Mouse (Mus musculus): ENCODE measurements around the gene Dsn1.

Dsn1 gene

DNA sequence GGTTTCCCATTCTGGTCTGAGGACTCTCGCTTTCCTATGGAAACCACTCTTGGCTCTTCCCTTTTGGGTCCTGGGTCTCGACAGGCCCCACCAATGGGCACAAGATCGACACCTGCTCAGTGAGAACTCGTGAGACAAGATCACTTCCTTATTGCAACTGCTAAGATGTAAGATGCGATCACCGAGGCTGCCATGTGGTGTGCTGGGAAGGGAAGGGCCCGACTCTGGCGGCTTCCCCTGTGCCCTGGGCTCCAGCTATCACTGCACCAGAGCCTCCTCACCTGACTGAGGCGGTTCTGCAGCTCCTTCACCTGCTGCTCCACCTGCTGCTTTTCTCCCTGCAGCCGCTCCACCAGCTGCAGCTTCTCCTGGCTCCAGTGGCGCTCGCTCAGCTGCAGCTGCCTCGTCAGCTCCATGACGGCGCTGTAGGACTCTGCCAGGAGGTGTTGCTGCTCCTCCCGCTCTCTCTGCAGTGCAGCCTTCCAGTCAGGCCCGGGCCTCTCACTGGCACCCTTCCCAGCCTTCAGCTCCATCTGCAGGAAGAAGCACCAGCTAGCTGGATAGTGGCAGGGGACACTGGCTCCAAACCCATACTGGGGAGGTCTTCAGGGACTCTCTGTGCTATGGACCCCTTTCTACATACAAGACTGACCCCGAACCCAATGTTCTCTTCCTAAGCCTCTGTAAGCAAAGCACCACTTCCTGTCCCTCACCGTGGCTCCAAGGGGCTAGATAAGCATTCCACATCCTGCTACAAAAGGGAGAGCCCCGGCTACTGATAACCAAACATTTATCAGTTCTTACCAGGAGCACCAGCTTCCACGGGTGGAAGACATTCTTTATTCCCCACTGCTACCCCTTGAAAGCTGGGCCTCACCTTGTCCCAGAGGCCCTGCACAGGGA, 20.4 kb upstream of the Dsn1 start:
- in situ Hi-C loops (cut with MboI, MseI) = no loop called here

DNA sequence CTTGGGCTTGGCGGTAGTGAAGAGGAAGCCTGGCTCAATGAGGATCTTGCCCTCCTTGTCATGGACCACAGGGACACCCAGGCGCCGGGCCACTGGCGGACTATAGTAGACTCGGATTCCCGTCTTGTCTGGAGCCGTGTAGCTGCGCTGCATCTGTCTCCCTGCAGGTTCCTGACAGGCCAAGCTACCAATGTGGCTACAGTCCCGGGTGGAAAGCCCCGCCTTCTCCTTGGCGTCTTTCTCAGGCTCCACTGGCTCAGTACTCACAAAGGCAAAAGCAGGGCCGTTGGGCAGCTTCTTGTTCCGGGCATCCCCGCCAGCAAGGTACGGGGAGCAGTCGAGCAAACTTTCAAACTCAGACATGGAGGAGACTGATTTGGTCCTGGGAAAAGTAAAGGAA, 14.2 kb upstream of the Dsn1 start:
- in situ Hi-C loops (cut with MboI, MseI) = no loop called here

- in situ Hi-C loops (cut with MboI, MseI) = no loop called here
Measured at GRCm38 (mm10) chr2:157019228-157019627, 12.3 kb upstream of the Dsn1 start.

- in situ Hi-C loops (cut with MboI, MseI) = no loop called here
Measured at GRCm38 (mm10) chr2:157016529-157017270, 9.7 kb upstream of the Dsn1 start.

DNA sequence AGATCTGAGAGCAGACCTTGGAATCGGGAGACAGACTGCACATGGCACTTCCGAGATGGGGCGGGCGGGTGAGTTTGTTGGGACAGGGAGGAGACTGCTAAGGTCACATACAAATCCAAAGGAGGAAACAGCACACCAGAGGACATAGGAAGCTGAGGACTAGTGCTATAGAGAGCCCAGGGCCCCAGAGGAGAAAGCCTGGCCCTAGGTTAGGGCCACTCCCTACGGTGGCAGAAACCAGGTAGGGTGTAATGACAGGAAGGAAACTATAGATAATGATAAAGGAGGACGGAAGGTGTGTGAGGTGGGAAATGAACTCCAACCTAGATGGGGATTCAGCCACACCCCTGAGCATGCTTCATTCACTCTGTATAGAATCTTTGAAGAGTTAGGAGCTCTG, 5.4 kb upstream of the Dsn1 start:
- in situ Hi-C loops (cut with MboI, MseI) = no loop called here

DNA sequence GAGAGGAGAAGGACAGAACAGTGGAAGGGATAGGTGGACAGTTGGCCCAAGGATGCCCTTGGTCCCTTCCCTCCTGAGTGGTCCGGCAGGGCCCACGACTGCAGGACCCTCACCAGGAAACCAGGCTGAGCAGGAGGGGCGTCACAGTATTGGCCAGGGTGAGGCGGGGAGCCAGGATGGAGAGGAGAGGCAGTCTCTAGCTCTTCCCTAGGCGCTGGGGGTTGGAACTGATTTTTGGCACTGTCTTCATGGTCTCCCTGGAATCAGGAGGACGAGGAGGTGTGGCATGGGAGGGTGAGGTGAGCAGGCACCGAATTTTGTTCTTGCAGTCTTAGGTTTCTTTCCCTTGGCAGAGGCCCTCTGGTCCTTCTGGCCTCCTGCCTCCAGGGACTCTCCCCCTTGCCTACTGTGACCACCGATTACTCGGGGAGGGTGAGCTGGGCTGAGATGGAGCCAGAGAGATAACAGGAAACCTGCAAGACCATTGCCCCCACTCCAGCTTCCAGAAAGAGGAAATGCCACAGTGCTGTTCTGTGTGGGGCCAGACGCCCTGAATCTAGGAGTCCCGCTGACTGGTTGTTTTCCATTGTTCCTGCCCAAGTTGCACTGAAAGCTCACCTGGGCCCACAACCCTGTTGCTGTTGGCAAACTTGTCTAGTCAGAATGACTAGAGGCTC, 3.8 kb upstream of the Dsn1 start:
- in situ Hi-C loops (cut with MboI, MseI) = no loop called here

GRCm38 (mm10) chr2:157010121-157010520, 3.2 kb upstream of the Dsn1 start:
- in situ Hi-C loops (cut with MboI, MseI) = no loop called here

DNA sequence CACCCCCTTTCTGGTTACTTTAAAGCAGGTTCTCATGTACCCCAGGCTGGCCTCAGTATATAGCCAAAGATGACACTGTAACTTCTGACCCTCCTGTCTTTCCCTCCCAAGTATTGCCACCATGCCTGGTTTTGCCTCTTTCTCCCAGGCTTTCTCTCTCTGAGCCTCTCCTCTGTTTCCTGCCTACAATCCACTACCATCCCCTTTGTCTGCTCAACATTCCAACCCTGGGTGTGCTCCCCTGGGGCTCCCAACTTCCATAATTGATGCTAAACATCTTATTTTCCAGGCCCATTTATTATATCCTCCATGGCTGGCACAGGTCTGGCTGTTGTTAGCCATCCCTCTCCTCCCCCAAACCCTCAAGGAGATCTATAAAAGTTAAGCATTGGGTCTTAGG, 1.6 kb upstream of the Dsn1 start:
- in situ Hi-C loops (cut with MboI, MseI) = loop anchor here (5.0 kb wide), 1 partner anchor 461 kb away; the partner anchor contains the start of gene Aar2

GRCm38 (mm10) chr2:157007234-157007596, 261 bp upstream of the Dsn1 start:
- in situ Hi-C loops (cut with MboI, MseI) = loop anchor here (5.0 kb wide), 1 partner anchor 460 kb away; the partner anchor contains the start of gene Aar2

DNA sequence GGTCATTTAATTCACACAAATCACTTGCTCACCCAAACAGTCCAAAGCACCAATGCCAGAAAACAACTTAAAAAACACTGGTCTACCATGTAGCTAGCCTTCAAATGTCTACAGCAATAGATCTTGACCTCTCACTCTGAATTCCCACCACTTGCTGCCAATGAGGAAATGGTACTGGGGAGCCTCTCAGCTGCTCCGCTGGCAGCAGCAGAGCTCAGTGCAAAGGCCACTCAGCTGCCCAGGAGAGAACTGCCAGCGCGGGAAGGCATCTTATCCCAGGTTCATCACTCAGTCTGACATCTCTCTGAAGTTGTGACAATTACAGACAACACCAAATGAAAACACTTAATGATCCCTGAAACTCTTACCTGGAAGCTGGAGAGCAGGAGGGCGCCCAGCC, 4.6 kb downstream of the Dsn1 start:
- in situ Hi-C loops (cut with MboI, MseI) = no loop called here

DNA sequence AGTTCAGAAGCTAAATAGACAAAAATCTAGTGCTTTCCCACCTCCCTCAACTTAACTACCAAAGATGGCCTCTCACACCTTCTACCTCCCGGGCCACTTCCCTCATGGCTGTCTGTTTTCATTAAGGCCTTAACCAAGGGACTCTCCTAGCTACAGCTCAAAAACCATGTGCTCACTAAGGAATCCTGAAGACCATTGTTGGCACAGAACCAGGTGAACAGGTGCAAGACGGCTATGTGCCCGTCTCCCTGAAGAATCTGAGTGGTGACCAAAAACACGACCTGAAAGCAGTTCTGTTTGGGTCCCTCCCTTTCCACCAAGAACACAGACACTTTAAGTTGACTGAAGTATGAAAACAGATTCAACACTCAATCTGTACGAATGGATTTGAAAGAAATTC, 8.7 kb downstream of the Dsn1 start:
- in situ Hi-C loops (cut with MboI, MseI) = loop anchor here (10.0 kb wide), 1 partner anchor 207 kb away; the partner anchor contains the start of gene Rbl1

DNA sequence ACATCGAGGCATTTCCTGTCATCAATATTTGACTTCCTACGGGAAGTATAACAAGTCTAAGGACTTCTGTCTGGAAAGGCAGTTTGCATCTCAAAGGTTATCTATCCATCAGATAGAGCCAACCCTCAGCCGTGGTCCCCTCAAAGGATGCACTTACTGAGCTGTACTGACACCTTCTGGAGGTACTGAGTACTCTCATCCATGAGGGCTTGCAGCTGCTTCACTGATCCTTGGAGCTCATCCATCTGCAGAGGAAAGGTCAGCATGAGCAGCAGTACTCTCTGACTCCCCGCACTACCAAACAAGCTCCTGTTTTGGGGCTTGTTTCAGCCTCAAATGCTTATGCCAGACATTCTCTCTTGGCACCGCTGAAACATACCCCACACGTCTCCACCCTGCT, 10.4 kb downstream of the Dsn1 start:
- in situ Hi-C loops (cut with MboI, MseI) = loop anchor here (10.0 kb wide), 1 partner anchor 208 kb away; the partner anchor contains the start of gene Rbl1

DNA sequence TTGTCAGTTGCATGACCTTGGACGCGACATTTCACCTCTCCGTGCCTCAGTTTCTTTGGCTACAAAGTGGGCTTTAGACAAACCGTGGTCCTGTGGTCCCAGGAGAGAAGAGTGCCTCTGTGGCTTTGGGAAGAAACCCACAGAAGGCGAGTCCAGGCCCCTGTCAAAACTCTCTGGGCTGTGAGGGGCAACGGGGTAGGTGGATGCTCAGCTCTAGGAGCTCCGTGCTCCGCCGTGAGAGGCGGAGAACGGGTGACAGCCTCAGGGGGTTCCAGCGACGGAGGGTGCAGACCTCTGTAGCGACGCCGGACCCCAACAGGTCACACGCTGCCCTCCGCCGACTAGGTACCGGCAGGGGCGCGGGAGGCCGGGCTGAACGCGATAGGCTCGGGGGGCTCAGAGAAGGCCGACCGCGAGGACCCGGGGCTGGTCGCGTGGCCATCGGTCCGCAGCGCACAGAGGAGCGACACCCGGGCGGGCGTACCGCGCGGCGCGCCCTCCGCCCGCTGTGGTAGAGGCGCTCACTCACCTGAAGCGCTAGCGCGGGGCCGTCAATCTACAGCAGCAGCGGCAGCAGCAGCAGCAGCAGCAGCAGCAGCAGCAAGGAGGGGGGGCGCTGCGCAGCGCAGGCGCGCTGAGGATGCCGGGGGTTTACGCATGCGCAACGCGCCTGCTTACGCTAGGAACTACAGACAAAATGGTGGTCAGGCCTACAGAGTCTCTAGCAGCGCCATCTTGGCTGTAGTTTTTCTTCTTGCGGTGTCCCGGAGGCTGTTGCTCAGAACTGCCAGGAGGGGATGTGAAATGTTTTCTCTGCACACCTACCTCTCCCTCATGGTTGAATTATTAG, 15.3 kb downstream of the Dsn1 start, which contains the start of gene Ndrg3:
Gene Ndrg3, minus strand, starts transcription at position 587 of the 850 bp plus-strand sequence.
- in situ Hi-C loops (cut with MboI, MseI) = loop anchor here (10.0 kb wide), 1 partner anchor 213 kb away; the partner anchor contains the start of gene Rbl1

- in situ Hi-C loops (cut with MboI, MseI) = loop anchor here (10.0 kb wide), 1 partner anchor 214 kb away; the partner anchor contains the start of gene Rbl1
Measured at GRCm38 (mm10) chr2:156990727-156991431, 16.1 kb downstream of the Dsn1 start.

DNA sequence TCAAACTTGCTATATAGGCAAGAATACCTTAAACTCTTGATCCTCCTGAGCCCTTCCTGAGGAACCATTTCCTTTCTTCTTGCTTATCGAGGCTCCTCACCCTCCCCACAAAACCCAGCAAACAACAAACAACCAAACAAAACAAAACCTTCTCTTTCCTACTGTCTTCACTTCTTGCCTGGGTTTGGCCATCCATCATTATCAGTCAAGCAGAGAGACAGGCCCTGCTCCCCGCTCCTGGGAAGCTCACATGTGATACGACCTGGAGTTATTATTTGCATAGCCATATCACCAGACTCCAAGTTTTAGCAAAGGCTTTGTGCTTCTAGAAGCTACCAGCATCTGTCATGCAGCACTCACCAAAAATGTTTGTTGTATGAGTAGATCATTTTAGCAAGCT, 19.6 kb downstream of the Dsn1 start:
- in situ Hi-C loops (cut with MboI, MseI) = loop anchor here (5.0 kb wide), 1 partner anchor 110 kb away; no protein-coding TSS in a partner anchor

GRCm38 (mm10) chr2:156982864-156983263, 24.1 kb downstream of the Dsn1 start:
- in situ Hi-C loops (cut with MboI, MseI) = no loop called here

DNA sequence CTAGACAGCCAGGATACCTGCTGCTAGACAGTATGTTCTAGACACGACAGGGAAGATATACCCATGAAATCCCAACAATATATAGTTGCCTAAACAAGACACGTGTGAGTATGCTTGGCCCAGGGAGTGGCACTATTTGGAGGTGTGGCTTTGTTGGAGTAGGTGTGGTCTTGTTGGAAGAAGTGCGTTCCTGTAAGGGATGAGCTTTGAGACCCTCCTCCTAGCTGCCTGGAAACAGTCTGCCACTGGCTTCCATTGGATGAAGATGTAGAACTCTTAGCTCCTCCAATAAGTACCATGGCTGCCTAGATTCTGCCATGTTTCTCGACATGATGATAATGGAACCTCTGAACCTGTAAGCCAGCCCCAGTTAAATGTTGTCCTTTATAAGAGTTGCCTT, 25.7 kb downstream of the Dsn1 start:
- in situ Hi-C loops (cut with MboI, MseI) = no loop called here

DNA sequence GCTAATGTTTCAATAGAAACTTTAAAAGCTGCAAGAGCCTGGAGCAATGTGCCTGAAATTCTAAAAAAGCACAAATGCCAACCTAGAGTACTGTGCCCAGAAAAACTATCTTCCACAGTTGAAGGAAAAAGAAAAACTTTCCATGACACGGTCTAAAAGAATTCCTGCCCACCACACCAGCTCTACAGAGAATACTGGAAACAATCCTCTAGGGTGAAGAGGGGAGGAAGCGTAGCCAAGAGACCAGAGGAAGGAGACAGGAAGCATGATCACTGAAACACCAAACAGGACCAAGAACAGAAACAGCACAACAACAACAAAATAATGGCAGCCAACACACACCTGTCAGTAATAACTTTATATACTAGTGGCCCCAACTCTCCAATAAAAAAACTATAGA, 26.9 kb downstream of the Dsn1 start:
- in situ Hi-C loops (cut with MboI, MseI) = no loop called here

DNA sequence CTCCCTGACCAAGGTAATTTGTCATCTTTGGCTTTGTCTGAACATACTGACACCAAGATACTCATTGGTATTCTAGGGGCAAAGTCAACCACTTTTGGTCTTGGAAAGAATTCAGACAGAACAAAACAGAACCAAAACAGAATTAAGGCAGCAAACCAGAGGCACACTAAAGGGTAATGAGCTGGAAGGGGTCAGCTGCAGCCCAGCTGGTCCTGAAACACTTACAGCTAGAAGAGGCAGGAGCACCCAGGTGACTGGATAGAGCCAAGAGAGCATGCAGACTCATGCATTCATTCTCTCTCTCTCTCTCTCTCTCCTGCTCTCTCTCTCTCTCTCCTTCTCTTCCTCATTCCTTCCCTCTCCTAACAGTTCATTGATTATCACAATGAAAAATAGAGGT, 30.2 kb downstream of the Dsn1 start:
- in situ Hi-C loops (cut with MboI, MseI) = no loop called here

- in situ Hi-C loops (cut with MboI, MseI) = no loop called here
Measured at GRCm38 (mm10) chr2:156974967-156975366, 32.0 kb downstream of the Dsn1 start.

All from T-helper 2 cell (primary cell).